ENCODE assay signal across 11 mouse cellular contexts in genomic region chr2:123092726-123093125, GRCm38 (mm10).
"Had no signal": no experiment of that assay in that cellular context is flagged by ENCODE, and none has a peak within 500 bp of the region (broad histone marks: within the 10 kb centered on the region; RNA-seq: fewer than 3 reads in every experiment).

No protein-coding gene starts in this region.

- DNase-seq: kidney, postnatal 10 days; kidney, postnatal 36 days; layer of hippocampus, postnatal 36 days; liver; lung, adult 18-20 months; lung, postnatal 10 days; lung, postnatal 4 days; midbrain, embryonic 14.5 days; thymus, adult 18-20 months; thymus, postnatal 14 days; thymus, postnatal 4 days had no signal
